In genomic region chr19:6427653-6428434, GRCm38 (mm10) we compare ENCODE assay signal across 8 mouse cellular contexts. TPM values are rescaled to one million over a fixed set of nuclear protein-coding genes. Genes with fewer than 3 reads are reported as not detected.
DNase-seq lines count a peak whose midpoint lies in the region; ATAC-seq and TF ChIP-seq lines count a peak whose summit lies in the region.

No protein-coding gene starts in this region.

- H3K9me3 ChIP-seq in ES-E14 (ENCODE audit: control insufficient read depth, insufficient read depth, low read depth, low read length): no peaks in the 10 kb centered on the region
- no peaks in the 10 kb centered on the region for H3K9me3 ChIP-seq in neural tube, embryonic 13.5 days

- intact Hi-C loops in heart, postnatal 14 days (cut with DNase I): no loop called here

- in situ Hi-C loops in ES-E14 (cut with MboI; ENCODE audit: low sequenced_read_pairs in 2 of 2, unreplicated experiment in 2 of 2): no loop called here

- no peaks in the 10 kb centered on the region for H3K36me3 ChIP-seq in ES-E14 (ENCODE audit: control insufficient read depth, insufficient read depth, low read length, poor library complexity, severe bottlenecking)
- H3K36me3 ChIP-seq in neural tube, embryonic 13.5 days: no peaks in the 10 kb centered on the region

- no peak overlapping the region for H3K27ac ChIP-seq in ES-E14 (ENCODE audit: insufficient read depth, low read depth, low read length, poor library complexity, severe bottlenecking)
- no peak overlapping the region for H3K27ac ChIP-seq in neural tube, embryonic 13.5 days (replicated peaks)

- peak overlapping the region; percentile 48 for H3K9ac ChIP-seq in ES-E14 (ENCODE audit: insufficient read depth, low read depth, low read length, poor library complexity, severe bottlenecking)
- peak overlapping the region; percentile 63 for H3K9ac ChIP-seq in neural tube, embryonic 13.5 days

- peak overlapping the region; percentile 54 to 70 for H3K4me3 ChIP-seq in ES-E14 (ENCODE audit: insufficient read depth in 1 of 2, low read depth in 1 of 2, low read length in 2 of 2, poor library complexity in 1 of 2, severe bottlenecking in 1 of 2)
- H3K4me3 ChIP-seq in neural tube, embryonic 13.5 days: peak overlapping the region; percentile 33

- H3K4me1 ChIP-seq in ES-E14 (ENCODE audit: control insufficient read depth in 2 of 2, insufficient read depth in 2 of 2, low read length in 2 of 2, poor library complexity in 1 of 2): peaks cover 0 to 9% of the 10 kb centered on the region in 2 experiments; a peak in 2 of 4 replicates
- H3K4me1 ChIP-seq in neural tube, embryonic 13.5 days (replicated peaks): peaks cover 79% of the 10 kb centered on the region

- WGBS in neural tube, embryonic 13.5 days: 1% methylated on average over 81 of the region's 94 CpGs

- no peak for ATAC-seq in neural tube, embryonic 13.5 days (ENCODE audit: low read depth)
- ATAC-seq in granulocyte monocyte progenitor cell, adult 5-6 weeks (replicated peaks; ENCODE audit: poor library complexity, severe bottlenecking): no peak

- H3K27me3 ChIP-seq in neural tube, embryonic 13.5 days: peaks cover 69% of the 10 kb centered on the region

- H3K4me2 ChIP-seq in neural tube, embryonic 13.5 days: peak overlapping the region; percentile 59

- DNase-seq in cerebellum, adult 11-12 months: peak; percentile 41
- no peak for DNase-seq in cerebellum, adult 9-10 months
- DNase-seq in ES-E14 (ENCODE audit: low read depth, low spot score): no peak
- peak; percentile 55 to 59 for DNase-seq in heart, postnatal 14 days
- peak; percentile 35 for DNase-seq in liver
- no peak for DNase-seq in right cerebral cortex, postnatal 14 days

TF ChIP-seq in ES-E14, 5 proteins besides CTCF, POLR2A, EP300 and RAD21:
- no peak for TF ChIP-seq MAFK (IDR thresholded peaks at IDR 0.05; ENCODE audit: insufficient read depth, low read depth, low read length)

RNA-seq across cellular contexts. Expression of gene Nrxn2, which starts 9.3 kb away (rescaled TPM):
- 9.5 and 17.1 TPM in 2 replicates for total RNA-seq in ES-E14 (2012; rRNA removed)
- total RNA-seq in heart, postnatal 14 days (2021): 1 to 10 TPM; 5.2 to 5.9 TPM
- polyA plus RNA-seq in neural tube, embryonic 13.5 days (2015; fragmentation: Nextera tagmentation; extraction: Ambion mirVana): 24.0 and 28.9 TPM in 2 replicates
- total RNA-seq in granulocyte monocyte progenitor cell, adult 5-6 weeks (2014; fragmentation: Nextera tagmentation): not detected in 2 replicates
- not detected in 2 replicates for total RNA-seq in granulocyte monocyte progenitor cell, adult 5-6 weeks (2017)

RNA-seq across cellular contexts. Expression of gene Rasgrp2, which starts 28.7 kb away (rescaled TPM):
- 81.7 and 139 TPM in 2 replicates for total RNA-seq in ES-E14 (2012; rRNA removed)
- total RNA-seq in heart, postnatal 14 days (2021): 10 to 100 TPM; 66.6 to 70.7 TPM
- 44.1 and 49.9 TPM in 2 replicates for polyA plus RNA-seq in neural tube, embryonic 13.5 days (2015; fragmentation: Nextera tagmentation; extraction: Ambion mirVana)
- 279 and 345 TPM in 2 replicates for total RNA-seq in granulocyte monocyte progenitor cell, adult 5-6 weeks (2014; fragmentation: Nextera tagmentation)
- 308 and 310 TPM in 2 replicates for total RNA-seq in granulocyte monocyte progenitor cell, adult 5-6 weeks (2017)

RNA-seq across cellular contexts. Expression of gene Pygm, which starts 43.6 kb away (rescaled TPM):
- total RNA-seq in ES-E14 (2012; rRNA removed): 3.7 and 4.6 TPM in 2 replicates
- total RNA-seq in heart, postnatal 14 days (2021): 100 to 1,000 TPM; 824 to 866 TPM
- 5.7 and 6.3 TPM in 2 replicates for polyA plus RNA-seq in neural tube, embryonic 13.5 days (2015; fragmentation: Nextera tagmentation; extraction: Ambion mirVana)
- 0.92 and 6.9 TPM in 2 replicates for total RNA-seq in granulocyte monocyte progenitor cell, adult 5-6 weeks (2014; fragmentation: Nextera tagmentation)
- total RNA-seq in granulocyte monocyte progenitor cell, adult 5-6 weeks (2017): 0.41 TPM in 1 of 2 replicates, not detected in the other

Comparison
In these comparisons a context has a peak if more than half of its experiments do, and no peak if none do; other contexts are left out.
1. DNase-seq: peak in cerebellum, adult 11-12 months (single experiment), heart, postnatal 14 days (2 of 2) and liver (single experiment); none in cerebellum, adult 9-10 months (single experiment), ES-E14 (single experiment) and right cerebral cortex, postnatal 14 days (single experiment).
2. RNA of gene Nrxn2, which starts 9.3 kb away (total RNA-seq): 9.5 to 17.1 TPM in ES-E14 and 5.2 to 5.9 TPM in heart, postnatal 14 days; not detected in granulocyte monocyte progenitor cell, adult 5-6 weeks; every median in the first group is over 4 times any median in the second.
3. RNA of gene Pygm, which starts 43.6 kb away (total RNA-seq): 824 to 866 TPM in heart, postnatal 14 days; 0.41 to 6.9 TPM in granulocyte monocyte progenitor cell, adult 5-6 weeks and 3.7 to 4.6 TPM in ES-E14; every median in the first group is over 100 times any median in the second.